Mouse (Mus musculus) layer of hippocampus, adult 2 months (tissue): Measurements from ENCODE around the gene Bcl3. TPM values are rescaled to one million over a fixed set of nuclear protein-coding genes. Genes with fewer than 3 reads are reported as not detected.

ENCODE experiments used
- DNase-seq, 2 experiments: peaks; one replicate each; pipeline ENCODE4 v3.0.0; 2022; ENCODE audit warnings: low spot score in 2 of 2
- H3K27ac ChIP-seq: fragments of 200-600 bp; 2 replicates; pipeline ENCODE4 v1.8.1; 2022
- H3K4me3 ChIP-seq: fragments of 200-600 bp; 2 replicates; pipeline ENCODE4 v1.8.1; 2022; ENCODE audit warnings: mild to moderate bottlenecking
- CTCF ChIP-seq: fragments of 200-600 bp; conservative IDR thresholded peaks from 2 replicates; pipeline ENCODE4 v1.8.1; 2022; ENCODE audit warnings: antibody characterized with exemption, mild to moderate bottlenecking, moderate library complexity
- long read RNA-seq, 2 experiments: library from polyadenylated mRNA; stranded (forward); transcript quantifications; one replicate each; pipeline ENCODE4 v2.0.0; 2021; ENCODE audit warnings: borderline mapping rate in 2 of 2
- total RNA-seq, 2 experiments: library from RNA; stranded (reverse); gene quantifications; 2 replicates each; pipeline ENCODE4 v1.2.3; 2021

Gene Bcl3
- under 1 TPM; 0.46 to 0.83 TPM for total RNA-seq
- long read RNA-seq, experiment 1, partial matches to known transcripts, result 1 of 1 reads
- long read RNA-seq, experiment 1, other reads (novel, unspliced or antisense), result 0 of 1 reads
- long read RNA-seq, experiment 2, result 0 reads

GRCm38 (mm10) chr7:19822604-19823058 lies at the start of gene Bcl3:
Gene Bcl3, minus strand, starts transcription at chr7:19822770.
- no peak for TF ChIP-seq CTCF
- Histone ChIP-seq H3K27ac (0 out of 2 replicates have a peak within 1 kb of the TSS, but pooled peaks have one; percentile 32), H3K4me3 (peak within 1 kb of the TSS; percentile 23)
- DNase-seq, result no peak

- peak; percentile 67 for TF ChIP-seq CTCF
- Histone ChIP-seq H3K4me3 (no peak overlapping the region), H3K27ac (no peak overlapping the region)
- DNase-seq, result no peak
Measured at GRCm38 (mm10) chr7:19871943-19872601, 49.5 kb upstream of the Bcl3 start.

GRCm38 (mm10) chr7:19871137-19871621 lies 48.6 kb upstream of the Bcl3 start:
- no peak for TF ChIP-seq CTCF
- DNase-seq, result no peak
- H3K27ac ChIP-seq, result no peak overlapping the region
- H3K4me3 ChIP-seq, result no peak overlapping the region

GRCm38 (mm10) chr7:19867751-19868399 lies 45.3 kb upstream of the Bcl3 start:
- Histone ChIP-seq H3K27ac (no peak overlapping the region), H3K4me3 (no peak overlapping the region)
- TF ChIP-seq CTCF, result no peak
- no peak for DNase-seq

GRCm38 (mm10) chr7:19866490-19866889 lies 43.9 kb upstream of the Bcl3 start:
- DNase-seq, result no peak
- no peak for TF ChIP-seq CTCF
- Histone ChIP-seq H3K4me3 (no peak overlapping the region), H3K27ac (no peak overlapping the region)

- no peak overlapping the region for H3K4me3 ChIP-seq
- TF ChIP-seq CTCF, result no peak
- no peak for DNase-seq
Measured at GRCm38 (mm10) chr7:19865246-19866036, 42.9 kb upstream of the Bcl3 start.

GRCm38 (mm10) chr7:19864241-19864640 lies 41.7 kb upstream of the Bcl3 start:
- TF ChIP-seq CTCF, result no peak
- no peak for DNase-seq
- Histone ChIP-seq H3K4me3 (no peak overlapping the region), H3K27ac (no peak overlapping the region)

More at GRCm38 (mm10) chr7:19865246-19866036, 42.9 kb upstream of the Bcl3 start:
- no peak overlapping the region for H3K27ac ChIP-seq

- H3K4me3 ChIP-seq, result no peak within 1 kb of the TSS
- DNase-seq, result no peak
- no peak for TF ChIP-seq CTCF
- no peak within 1 kb of the TSS for H3K27ac ChIP-seq
Measured at GRCm38 (mm10) chr7:19861199-19861598, 38.6 kb upstream of the Bcl3 start, which contains the start of gene Ceacam16. Gene Ceacam16, minus strand, starts transcription at chr7:19861299.

- H3K27ac ChIP-seq, result no peak overlapping the region
- no peak overlapping the region for H3K4me3 ChIP-seq
- no peak for TF ChIP-seq CTCF
- no peak for DNase-seq
Measured at GRCm38 (mm10) chr7:19859740-19860139, 37.2 kb upstream of the Bcl3 start.

- TF ChIP-seq CTCF, result no peak
- DNase-seq, result no peak
- Histone ChIP-seq H3K27ac (no peak overlapping the region), H3K4me3 (no peak overlapping the region)
Measured at GRCm38 (mm10) chr7:19856283-19856682, 33.7 kb upstream of the Bcl3 start.

- Histone ChIP-seq H3K4me3 (no peak overlapping the region), H3K27ac (no peak overlapping the region)
- no peak for TF ChIP-seq CTCF
- DNase-seq, result no peak
Measured at GRCm38 (mm10) chr7:19855663-19856062, 33.1 kb upstream of the Bcl3 start.

- no peak for DNase-seq
- H3K4me3 ChIP-seq, result no peak overlapping the region
- no peak for TF ChIP-seq CTCF
- no peak overlapping the region for H3K27ac ChIP-seq
Measured at GRCm38 (mm10) chr7:19853526-19853925, 31.0 kb upstream of the Bcl3 start.
